Mouse (Mus musculus): ENCODE data around the gene Gm5797.
"Not testable (repeated sequence)": the region's sequence is repeated elsewhere in the genome, so short reads cannot be mapped to it uniquely, and the experiment has no call there.

Gm5797 gene

DNA sequence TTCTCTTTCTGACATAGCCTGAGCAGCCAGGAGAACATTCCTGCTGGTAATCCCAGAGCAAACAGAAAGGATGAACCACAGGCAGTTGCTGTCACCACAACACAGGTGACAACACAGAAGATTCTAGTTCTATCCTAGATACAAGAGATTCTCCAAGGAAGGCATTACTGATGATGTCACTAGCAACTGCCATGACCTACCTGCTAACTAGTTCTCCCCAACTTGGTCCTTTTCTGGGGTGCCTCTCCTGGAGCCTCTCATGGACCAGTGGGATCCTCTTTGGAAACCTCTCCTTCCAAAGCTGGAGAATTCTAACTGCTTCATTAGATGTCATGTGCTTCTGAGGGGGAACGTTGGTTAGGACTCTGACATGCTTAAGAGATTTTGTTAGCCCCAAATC is at the start of gene Gm5797:
Gene Gm5797 (minus strand): TSS at position 101 of the 400 bp plus-strand sequence.
- not testable (repeated sequence) for DNase-seq

DNA sequence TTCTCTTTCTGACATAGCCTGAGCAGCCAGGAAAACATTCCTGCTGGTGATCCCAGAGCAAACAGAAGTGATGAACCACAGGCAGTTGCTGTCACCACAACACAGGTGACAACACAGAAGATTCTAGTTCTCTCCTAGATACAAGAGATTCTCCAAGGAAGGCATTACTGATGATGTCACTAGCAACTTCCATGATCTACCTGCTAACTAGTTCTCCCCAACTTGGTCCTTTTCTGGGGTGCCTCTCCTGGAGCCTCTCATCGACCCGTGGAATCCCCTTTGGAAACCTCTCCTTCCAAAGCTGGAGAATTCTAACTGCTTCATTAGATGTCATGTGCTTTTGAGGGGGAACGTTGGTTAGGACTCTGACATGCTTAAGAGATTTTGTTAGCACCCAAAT is 32.8 kb upstream of the Gm5797 start, which contains the start of gene Gm8374:
Gene Gm8374 (minus strand): TSS at position 101 of the 400 bp plus-strand sequence.
- not testable (repeated sequence) for DNase-seq

DNA sequence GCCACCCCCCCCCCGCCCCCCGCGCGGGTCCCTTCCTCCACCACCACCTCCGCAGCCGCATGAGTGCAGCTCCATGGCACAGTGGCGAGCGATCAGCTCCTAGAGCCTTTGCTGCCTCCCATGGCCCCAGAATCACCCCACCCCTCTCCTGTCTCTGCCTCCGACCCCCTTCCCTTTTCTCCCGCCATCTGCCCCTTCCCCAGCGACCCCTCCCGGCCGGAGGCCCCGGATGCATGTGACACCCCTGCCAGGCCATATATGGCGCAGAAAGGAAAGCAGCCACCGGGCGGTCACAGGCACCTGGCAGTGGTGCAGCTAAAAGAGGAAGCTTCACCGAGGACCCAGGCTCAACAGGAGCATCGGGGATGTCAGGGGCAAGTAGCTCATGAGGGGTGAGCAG is 17.1 kb downstream of the Gm5797 start:
- peak; percentile 6 for DNase-seq

DNA sequence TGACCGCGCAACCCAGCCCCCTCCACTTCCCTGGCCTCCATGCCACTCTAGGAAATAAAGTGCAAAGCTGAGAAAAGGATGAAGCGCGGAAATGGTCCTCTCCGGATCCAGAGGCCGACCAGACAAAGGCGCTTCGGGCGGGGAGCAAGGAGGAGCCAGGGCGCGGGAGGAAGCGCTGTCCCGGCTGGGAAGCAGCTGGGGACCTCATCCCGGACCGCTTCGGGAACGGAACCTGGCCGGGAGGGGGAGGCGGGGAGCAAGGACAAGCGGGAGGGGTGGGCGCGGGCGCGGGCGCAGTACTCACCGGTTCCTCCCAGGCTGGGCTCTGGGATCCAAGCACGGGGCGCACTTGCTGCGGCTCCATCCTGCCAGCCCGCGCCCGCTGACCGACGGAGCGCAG is 17.5 kb downstream of the Gm5797 start, which contains the start of gene Gm3739:
Gene Gm3739 (minus strand): TSS at position 389 of the 400 bp plus-strand sequence.
- peak; percentile 33 for DNase-seq
